Mouse (Mus musculus) bone marrow, adult 2 months (tissue): ENCODE measurements around the gene Ears2.

ENCODE experiments used
- CTCF ChIP-seq: fragments of 200-500 bp; IDR thresholded peaks from 2 replicates; pipeline ENCODE4 v1.5.1; 2011; ENCODE audit warnings: low read length, control low read depth; ENCODE audit not compliant: control insufficient read depth, insufficient read depth
- POLR2A ChIP-seq: fragments of 200-500 bp; IDR thresholded peaks from 2 replicates; pipeline ENCODE4 v1.6.1; 2011; ENCODE audit warnings: low read depth, mild to moderate bottlenecking, control low read depth, low read length, borderline replicate concordance; ENCODE audit not compliant: control insufficient read depth

DNA sequence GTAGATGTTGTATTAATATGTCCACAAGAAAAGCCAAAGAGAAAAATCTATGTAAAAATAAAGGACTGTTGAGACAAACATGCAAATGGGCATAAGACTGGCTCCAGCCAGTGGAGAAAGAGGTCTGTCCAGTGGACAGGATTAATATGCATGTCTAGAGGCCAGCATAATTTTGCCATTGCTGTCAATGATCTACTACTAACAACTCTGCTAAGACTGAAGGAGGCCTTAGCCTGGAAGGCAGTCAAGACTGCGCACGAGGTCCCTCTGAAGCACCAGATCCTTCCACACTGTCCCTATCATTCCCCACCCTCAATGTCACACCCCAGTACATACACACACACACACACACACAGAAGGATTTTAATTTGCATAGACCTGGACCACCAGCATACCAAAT is 44.9 kb downstream of the Ears2 start:
- TF ChIP-seq CTCF, result no peak
- TF ChIP-seq POLR2A, result no peak
